Comparison of ENCODE assay signal across 16 mouse cellular contexts in the genomic region with DNA sequence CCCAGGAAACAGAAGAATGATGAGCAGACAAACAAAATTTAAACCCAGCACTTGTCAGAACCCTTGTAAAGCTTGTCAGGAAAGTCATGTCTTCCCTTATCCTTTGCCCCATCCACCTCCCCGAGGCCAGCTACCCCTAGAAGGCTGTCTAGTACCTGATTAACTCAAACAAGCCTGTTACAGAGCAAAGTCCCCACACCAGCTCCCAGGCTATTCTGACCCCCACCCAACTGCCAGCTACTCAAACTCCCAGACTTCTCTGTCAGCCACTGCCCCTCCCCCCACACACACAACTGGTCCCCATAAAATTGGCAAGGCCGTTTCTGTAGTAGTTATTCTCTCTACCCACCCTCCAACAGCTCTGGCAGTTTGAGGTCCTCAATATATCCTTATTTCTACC. TPM values are rescaled to one million over a fixed set of nuclear protein-coding genes. Genes with fewer than 3 reads are reported as not detected.
A peak's percentile ranks its signal among the peaks of the same experiment; 100 is the strongest.
DNase-seq lines count a peak whose midpoint lies in the region; ATAC-seq lines count a peak whose summit lies in the region.
"Had no signal": no experiment of that assay in that cellular context is flagged by ENCODE, and none has a peak within 500 bp of the region (broad histone marks: within the 10 kb centered on the region; RNA-seq: fewer than 3 reads in every experiment).

No protein-coding gene starts in this region.

- no peaks in the 10 kb centered on the region for H3K36me3 ChIP-seq in intestine, embryonic 16.5 days (ENCODE audit: control insufficient read depth, insufficient read depth, low read length)
- peaks cover 11% of the 10 kb centered on the region for H3K36me3 ChIP-seq in liver, embryonic 16.5 days (ENCODE audit: control insufficient read depth, insufficient read depth)

- peak overlapping the region; percentile 4; the same call in 1 of the 2 replicates for H3K4me2 ChIP-seq in intestine, embryonic 16.5 days (ENCODE audit: low read depth, low read length)
- peak overlapping the region; percentile 28; the same call in 1 of the 2 replicates for H3K4me2 ChIP-seq in liver, embryonic 16.5 days (ENCODE audit: low read depth, low read length)
- H3K4me2 ChIP-seq: forebrain, embryonic 12.5 days; lung, embryonic 15.5 days had no signal

- H3K4me1 ChIP-seq in intestine, embryonic 16.5 days (ENCODE audit: control insufficient read depth, insufficient read depth, low read length): no peaks in the 10 kb centered on the region; the same call in 1 of the 2 replicates
- H3K4me1 ChIP-seq in liver, embryonic 16.5 days (ENCODE audit: control insufficient read depth, low read depth, low read length): peaks cover 5% of the 10 kb centered on the region; the same call in 1 of the 2 replicates
- H3K4me1 ChIP-seq: forebrain, embryonic 12.5 days; lung, embryonic 15.5 days had no signal

- no peaks in the 10 kb centered on the region for H3K9me3 ChIP-seq in intestine, embryonic 16.5 days (ENCODE audit: control insufficient read depth, low read length)
- H3K9me3 ChIP-seq in liver, embryonic 16.5 days (replicated peaks; ENCODE audit: control insufficient read depth, low read length): no peaks in the 10 kb centered on the region
- H3K9me3 ChIP-seq: forebrain, embryonic 12.5 days; heart, embryonic 10.5 days; lung, embryonic 15.5 days had no signal

- no peak overlapping the region for H3K4me3 ChIP-seq in intestine, embryonic 16.5 days (ENCODE audit: low read length)
- no peak overlapping the region for H3K4me3 ChIP-seq in liver, embryonic 16.5 days (ENCODE audit: low read depth, low read length)
- H3K4me3 ChIP-seq: forebrain, embryonic 12.5 days; heart, embryonic 10.5 days; lung, embryonic 15.5 days had no signal

- peak; percentile 90 for DNase-seq in kidney, adult 9 months
- DNase-seq in kidney, postnatal 4 days: peak; percentile 50 to 70
- no peak for DNase-seq in cerebellum, adult 18-20 months
- no peak for DNase-seq in layer of hippocampus, adult 18-20 months (ENCODE audit: low spot score in 2 of 2)
- no peak for DNase-seq in embryo, embryonic 10 days (ENCODE audit: low spot score)
- DNase-seq in right cerebral cortex, postnatal 4 days: no peak
- DNase-seq: adrenal gland, adult 8-10 months; cerebellum, adult 8-10 months; right cerebral cortex, postnatal 14 days; thymus, postnatal 14 days had no signal

- no peaks in the 10 kb centered on the region for H3K27me3 ChIP-seq in intestine, embryonic 16.5 days (replicated peaks; ENCODE audit: control insufficient read depth, insufficient read depth, low read length)
- H3K27me3 ChIP-seq in liver, embryonic 16.5 days (ENCODE audit: control insufficient read depth, insufficient read depth, low read depth, low read length): no peaks in the 10 kb centered on the region
- H3K27me3 ChIP-seq: forebrain, embryonic 12.5 days; lung, embryonic 15.5 days had no signal

- peak overlapping the region; percentile 77 for H3K27ac ChIP-seq in intestine, embryonic 16.5 days (ENCODE audit: low read length)
- H3K27ac ChIP-seq in liver, embryonic 16.5 days (ENCODE audit: low read length): peak overlapping the region; percentile 47; the same call in 1 of the 2 replicates
- H3K27ac ChIP-seq: forebrain, embryonic 12.5 days; heart, embryonic 10.5 days; hindbrain, postnatal 0 days; lung, embryonic 15.5 days had no signal

- ATAC-seq in intestine, embryonic 16.5 days: peak; percentile 98
- peak; percentile 87 for ATAC-seq in liver, embryonic 16.5 days (ENCODE audit: low read depth)
- ATAC-seq: hindbrain, postnatal 0 days had no signal

- 21% methylated on average over 2 of the region's 2 CpGs for WGBS in intestine, embryonic 16.5 days
- WGBS in liver, embryonic 16.5 days (ENCODE audit: insufficient replicate concordance): 26% methylated on average over 2 of the region's 2 CpGs

- H3K9ac ChIP-seq in intestine, embryonic 16.5 days (ENCODE audit: low read depth, low read length): no peak overlapping the region
- no peak overlapping the region for H3K9ac ChIP-seq in liver, embryonic 16.5 days (ENCODE audit: low read depth, low read length)
- H3K9ac ChIP-seq: forebrain, embryonic 12.5 days; lung, embryonic 15.5 days had no signal

RNA-seq across cellular contexts. Expression of a gene that starts 21.3 kb away (rescaled TPM):
- polyA plus RNA-seq in intestine, embryonic 16.5 days (2015; fragmentation: Nextera tagmentation; extraction: Ambion mirVana): 30.1 and 32.0 TPM in 2 replicates
- 12.0 and 13.1 TPM in 2 replicates for polyA plus RNA-seq in liver, embryonic 16.5 days (2015; fragmentation: Nextera tagmentation; extraction: Ambion mirVana)
- 10 to 100 TPM; 16.2 to 21.7 TPM for total RNA-seq in layer of hippocampus, adult 18-20 months (2021)

Comparison
In these comparisons a context has a peak if more than half of its experiments do, and no peak if none do; other contexts are left out.
1. DNase-seq: peak in kidney, adult 9 months (single experiment) and kidney, postnatal 4 days (2 of 2); none in cerebellum, adult 18-20 months (0 of 2), layer of hippocampus, adult 18-20 months (0 of 2), embryo, embryonic 10 days (single experiment) and right cerebral cortex, postnatal 4 days (single experiment).